Mouse (Mus musculus): ENCODE measurements around the gene Erv3.

GRCm38 (mm10) chr2:131906266-131906665 lies 46.7 kb upstream of the Erv3 start:
- no peak for TF ChIP-seq GATA1 (IDR thresholded peaks at IDR 0.05; ENCODE audit: borderline replicate concordance, low read length)
- no peak for TF ChIP-seq FLI1 (IDR thresholded peaks at IDR 0.05; ENCODE audit: low read length)
